Mouse (Mus musculus): ENCODE measurements around the gene Hibch. TPM values are rescaled to one million over a fixed set of nuclear protein-coding genes. Genes with fewer than 3 reads are reported as not detected.
"Not testable (repeated sequence)": the region's sequence is repeated elsewhere in the genome, so short reads cannot be mapped to it uniquely, and the experiment has no call there.

Hibch gene
- polyA plus RNA-seq, 1 experiment: not detected

DNA sequence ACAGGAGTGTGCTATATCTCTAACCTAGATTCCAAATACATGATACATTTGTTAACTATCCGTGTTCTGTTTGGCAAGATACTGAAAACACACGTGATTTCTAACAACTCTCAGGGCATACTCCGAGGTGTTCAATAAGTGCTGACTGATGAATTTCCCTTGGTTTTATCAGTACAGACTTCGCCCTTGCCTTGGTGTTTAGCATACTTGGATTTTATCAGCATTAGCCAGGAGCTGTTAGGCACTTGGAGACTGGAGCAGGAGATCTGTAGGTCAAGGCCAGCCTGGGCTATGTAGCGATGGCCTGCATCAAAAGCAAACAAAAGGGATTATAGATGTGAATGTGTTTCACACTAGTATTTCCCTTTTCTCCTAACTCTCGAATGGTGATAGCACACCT, 36.3 kb upstream of the Hibch start:
- Histone ChIP-seq H3K4me1 (ENCODE audit: control insufficient read depth, insufficient read depth, low read length) (no peaks in the 10 kb centered on the region), H3K27ac (ENCODE audit: insufficient read depth, low read depth, low read length) (no peak overlapping the region), H3K4me3 (ENCODE audit: insufficient read depth, low read depth, low read length) (no peak overlapping the region)
- WGBS: 86% methylated on average over 6 of the region's 6 CpGs
- no peak for TF ChIP-seq CTCF (IDR thresholded peaks at IDR 0.05; ENCODE audit: insufficient read depth, low read depth, low read length)

DNA sequence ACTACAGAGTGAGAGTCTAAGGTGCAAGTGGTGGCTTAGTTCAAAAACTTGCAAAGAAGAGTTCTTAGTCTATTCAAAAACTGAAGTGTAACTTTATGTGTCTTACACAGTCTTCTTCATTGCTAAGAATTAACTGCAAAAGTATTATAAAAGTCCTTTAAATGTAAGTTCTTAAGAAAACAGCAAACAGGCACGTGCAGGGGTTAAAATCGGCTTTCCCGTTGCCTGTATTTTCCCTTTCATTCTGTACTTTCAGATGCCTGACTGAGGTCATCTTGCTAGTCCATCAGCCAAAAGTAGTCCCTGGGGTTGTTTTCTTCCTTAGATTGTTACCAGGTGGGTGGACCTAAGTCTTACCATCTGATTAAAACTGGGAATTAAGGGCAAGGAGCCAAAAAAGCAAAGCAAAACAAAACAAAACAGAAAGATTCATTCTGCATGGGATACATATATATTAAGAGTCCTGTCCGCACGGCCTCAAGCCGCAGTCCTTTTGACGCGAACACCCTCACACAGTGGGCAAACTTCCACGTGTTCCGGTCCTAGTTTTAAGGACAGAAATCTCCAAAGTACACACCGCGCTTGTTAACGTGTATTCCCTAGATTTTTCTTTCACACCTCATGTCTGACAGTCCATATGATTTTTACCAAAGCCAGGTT, 28.4 kb upstream of the Hibch start:
- TF ChIP-seq POLR2A (IDR thresholded peaks at IDR 0.05; ENCODE audit: insufficient read depth, low read depth, low read length) (no peak), CTCF (IDR thresholded peaks at IDR 0.05; ENCODE audit: insufficient read depth, low read depth, low read length) (no peak)
- 16% methylated on average over 13 of the region's 13 CpGs for WGBS
- Histone ChIP-seq H3K27ac (ENCODE audit: insufficient read depth, low read depth, low read length) (no peak overlapping the region), H3K4me3 (ENCODE audit: insufficient read depth, low read depth, low read length) (peak overlapping the region; percentile 47), H3K4me1 (ENCODE audit: control insufficient read depth, insufficient read depth, low read length) (peaks cover 3% of the 10 kb centered on the region; the same call in 1 of the 2 replicates)

DNA sequence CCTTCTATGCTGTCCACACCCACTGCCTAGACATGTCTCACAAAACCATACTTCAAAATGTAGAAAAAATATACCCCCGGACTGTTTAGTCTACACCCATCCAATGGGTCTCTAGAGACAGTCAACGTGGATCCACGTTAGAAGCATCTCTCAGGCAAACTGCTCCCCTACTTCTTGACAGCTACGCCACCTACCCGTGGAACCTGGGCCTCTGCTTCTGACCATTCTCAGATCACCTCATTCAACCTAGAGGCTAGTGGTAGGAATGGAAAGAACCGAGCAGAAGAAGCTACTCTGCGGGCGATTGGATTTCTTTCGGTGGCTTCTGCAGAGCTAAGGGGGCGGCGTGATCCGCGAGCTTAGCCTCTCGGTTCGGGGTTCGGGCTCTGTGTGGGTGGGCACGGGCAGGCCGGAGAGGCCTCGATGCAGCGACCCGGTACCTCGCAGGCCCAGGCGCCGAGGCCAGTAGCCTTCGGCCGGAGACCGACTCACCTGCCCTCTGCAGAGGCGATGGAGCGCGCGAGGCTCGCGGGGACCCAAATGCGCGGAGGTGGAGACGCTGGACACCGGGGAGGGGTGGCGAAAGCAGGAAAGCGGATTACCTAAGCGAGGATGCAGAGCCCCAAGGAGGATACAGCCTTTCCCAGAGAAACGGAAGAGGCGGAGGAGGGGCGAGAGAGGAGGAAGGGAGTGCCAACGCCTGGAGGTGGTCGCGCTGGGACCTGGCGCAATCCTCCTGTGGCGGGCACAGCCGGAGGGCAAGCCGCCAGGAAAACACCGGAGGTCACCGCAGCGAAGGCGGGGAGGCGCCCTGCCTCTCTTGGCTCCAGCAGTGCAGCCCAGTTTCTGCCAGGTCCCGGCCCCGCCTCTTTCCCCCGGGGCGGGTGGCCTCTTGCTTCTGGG, 27.6 kb upstream of the Hibch start, which contains the start of gene Inpp1:
Gene Inpp1 (minus strand): TSS at position 779 of the 903 bp plus-strand sequence.
- TF ChIP-seq POLR2A (IDR thresholded peaks at IDR 0.05; ENCODE audit: insufficient read depth, low read depth, low read length) (peak; percentile 33; the same call in 1 of the 2 replicates), CTCF (IDR thresholded peaks at IDR 0.05; ENCODE audit: insufficient read depth, low read depth, low read length) (peak; percentile 22; the same call in 1 of the 2 replicates)
- peak within 1 kb of the TSS; percentile 72 for H3K27ac ChIP-seq (ENCODE audit: insufficient read depth, low read depth, low read length)
- under 1% methylated on average over 59 of the region's 59 CpGs for WGBS
- H3K4me3 ChIP-seq (ENCODE audit: insufficient read depth, low read depth, low read length): peak within 1 kb of the TSS; percentile 59
- peaks cover 3% of the 10 kb centered on the region; the same call in 1 of the 2 replicates for H3K4me1 ChIP-seq (ENCODE audit: control insufficient read depth, insufficient read depth, low read length)

DNA sequence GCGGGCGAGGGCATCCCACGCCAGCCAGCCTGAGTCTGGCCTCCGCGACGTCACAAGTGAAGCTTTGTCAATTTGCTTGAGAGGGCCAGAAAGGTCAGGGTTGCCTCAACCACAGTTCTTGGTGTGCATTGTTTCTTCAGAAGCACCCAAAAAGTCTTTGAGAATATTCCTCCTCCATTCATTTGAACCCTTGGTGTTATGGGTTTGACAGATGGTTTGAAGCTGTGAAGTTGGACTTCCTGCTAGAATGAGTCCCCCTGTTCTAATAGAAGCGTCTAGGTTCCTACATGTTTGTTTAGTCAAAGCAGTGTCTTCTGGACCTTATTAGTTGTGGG, 26.9 kb upstream of the Hibch start:
- 5% methylated on average over 7 of the region's 7 CpGs for WGBS
- peak overlapping the region; percentile 72; the same call in 1 of the 2 replicates for H3K27ac ChIP-seq (ENCODE audit: insufficient read depth, low read depth, low read length)
- H3K4me3 ChIP-seq (ENCODE audit: insufficient read depth, low read depth, low read length): peak overlapping the region; percentile 59
- peaks cover 3% of the 10 kb centered on the region; the same call in 1 of the 2 replicates for H3K4me1 ChIP-seq (ENCODE audit: control insufficient read depth, insufficient read depth, low read length)
- TF ChIP-seq CTCF (IDR thresholded peaks at IDR 0.05; ENCODE audit: insufficient read depth, low read depth, low read length) (no peak), POLR2A (IDR thresholded peaks at IDR 0.05; ENCODE audit: insufficient read depth, low read depth, low read length) (no peak; the same call in 1 of the 2 replicates)

DNA sequence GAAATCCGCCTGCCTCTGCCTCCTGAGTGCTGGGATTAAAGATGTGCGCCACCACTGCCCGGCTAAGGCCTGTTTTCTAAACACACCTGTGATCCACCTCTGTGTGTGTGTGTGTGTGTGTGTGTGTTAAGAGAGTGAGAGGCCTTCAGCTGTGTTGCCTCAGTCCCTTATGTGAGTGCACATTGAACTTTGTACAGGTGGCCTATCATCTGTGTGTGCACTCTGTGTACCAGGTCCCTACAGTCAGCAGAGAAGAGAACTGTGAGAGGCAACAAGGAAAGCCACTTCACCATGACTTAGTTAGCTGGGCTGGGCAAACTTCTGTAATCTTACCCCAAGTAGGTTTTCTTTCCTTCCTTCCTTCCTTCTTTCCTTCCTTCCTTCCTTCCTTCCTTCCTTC, 5.6 kb upstream of the Hibch start:
- H3K4me3 ChIP-seq (ENCODE audit: insufficient read depth, low read depth, low read length): no peak overlapping the region
- no peaks in the 10 kb centered on the region for H3K4me1 ChIP-seq (ENCODE audit: control insufficient read depth, insufficient read depth, low read length)
- TF ChIP-seq POLR2A (IDR thresholded peaks at IDR 0.05; ENCODE audit: insufficient read depth, low read depth, low read length) (no peak), CTCF (IDR thresholded peaks at IDR 0.05; ENCODE audit: insufficient read depth, low read depth, low read length) (no peak)
- 95% methylated on average over 3 of the region's 3 CpGs for WGBS
- no peak overlapping the region for H3K27ac ChIP-seq (ENCODE audit: insufficient read depth, low read depth, low read length)

DNA sequence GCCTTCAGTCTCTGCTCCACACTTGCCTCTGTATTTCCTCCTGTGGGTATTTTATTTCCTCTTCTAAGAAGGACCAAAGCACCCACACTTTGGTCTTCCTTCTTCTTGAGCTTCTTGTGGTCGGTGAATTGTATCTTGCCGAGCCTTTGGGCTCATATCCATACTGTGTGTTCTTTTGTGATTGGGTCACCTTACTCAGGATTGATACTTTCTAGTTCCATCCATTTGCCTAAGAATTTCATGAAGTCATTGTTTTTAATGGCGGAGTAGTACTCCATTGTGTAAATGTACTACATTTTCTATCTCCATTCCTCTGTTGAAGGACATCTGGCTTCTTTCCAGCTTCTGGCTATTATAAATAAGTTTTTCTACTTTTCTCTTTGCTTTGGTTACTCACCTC, 375 bp upstream of the Hibch start:
- TF ChIP-seq POLR2A (IDR thresholded peaks at IDR 0.05; ENCODE audit: insufficient read depth, low read depth, low read length): no peak
- no peak for TF ChIP-seq CTCF (IDR thresholded peaks at IDR 0.05; ENCODE audit: insufficient read depth, low read depth, low read length)
- Histone ChIP-seq H3K4me1 (ENCODE audit: control insufficient read depth, insufficient read depth, low read length) (no peaks in the 10 kb centered on the region), H3K4me3 (ENCODE audit: insufficient read depth, low read depth, low read length) (peak overlapping the region; percentile 58), H3K27ac (ENCODE audit: insufficient read depth, low read depth, low read length) (no peak overlapping the region)
- 20% methylated on average over 3 of the region's 3 CpGs for WGBS

DNA sequence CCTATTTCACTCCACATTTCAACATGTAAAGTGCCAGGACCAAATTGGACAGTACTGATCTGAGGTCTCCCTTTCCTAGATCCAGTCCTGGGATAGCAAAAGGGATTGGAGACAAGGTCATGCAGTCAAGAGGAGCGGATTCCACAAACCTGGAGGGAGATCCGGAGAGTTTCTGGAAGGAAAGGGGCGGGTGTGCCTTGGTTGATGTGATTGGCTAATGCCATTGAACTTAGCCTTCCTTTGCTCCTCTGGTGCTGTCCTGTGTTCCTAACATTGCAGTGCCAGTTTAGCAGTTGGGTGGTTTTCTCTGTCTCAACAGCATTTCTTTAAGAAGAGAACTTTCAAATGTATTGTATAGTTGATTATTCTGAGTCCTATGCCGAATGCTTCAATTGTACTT, 1.8 kb downstream of the Hibch start:
- H3K4me1 ChIP-seq (ENCODE audit: control insufficient read depth, insufficient read depth, low read length): no peaks in the 10 kb centered on the region
- 97% methylated on average over 4 of the region's 4 CpGs for WGBS
- TF ChIP-seq CTCF (IDR thresholded peaks at IDR 0.05; ENCODE audit: insufficient read depth, low read depth, low read length): no peak
- no peak for TF ChIP-seq POLR2A (IDR thresholded peaks at IDR 0.05; ENCODE audit: insufficient read depth, low read depth, low read length)

DNA sequence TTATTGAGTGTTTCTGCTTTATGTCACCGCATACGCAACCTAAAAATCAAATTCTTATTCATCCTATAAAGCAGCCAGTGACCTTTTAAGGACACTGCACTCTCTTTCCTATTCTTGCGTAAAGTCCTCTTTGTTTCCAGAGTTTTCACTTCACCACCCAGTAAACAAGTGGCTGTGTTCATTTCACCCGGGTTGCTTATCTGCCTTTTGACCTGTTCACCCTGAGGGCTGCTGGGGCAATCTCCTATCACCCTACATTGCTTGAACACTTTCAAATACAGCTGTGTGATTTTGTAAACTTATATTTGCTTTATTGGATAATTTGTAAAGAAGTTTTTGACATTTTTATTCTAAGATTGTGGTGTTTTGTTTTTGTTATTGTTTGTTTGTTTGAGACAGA, 4.7 kb downstream of the Hibch start:
- 84% methylated on average over 4 of the region's 4 CpGs for WGBS
- H3K27ac ChIP-seq (ENCODE audit: insufficient read depth, low read depth, low read length): no peak overlapping the region
- no peak overlapping the region for H3K4me3 ChIP-seq (ENCODE audit: insufficient read depth, low read depth, low read length)
- no peaks in the 10 kb centered on the region for H3K4me1 ChIP-seq (ENCODE audit: control insufficient read depth, insufficient read depth, low read length)
- TF ChIP-seq POLR2A (IDR thresholded peaks at IDR 0.05; ENCODE audit: insufficient read depth, low read depth, low read length): no peak
- no peak for TF ChIP-seq CTCF (IDR thresholded peaks at IDR 0.05; ENCODE audit: insufficient read depth, low read depth, low read length)

More for the DNA sequence above, 1.8 kb downstream of the Hibch start:
- no peak overlapping the region for H3K4me3 ChIP-seq (ENCODE audit: insufficient read depth, low read depth, low read length)
- no peak overlapping the region for H3K27ac ChIP-seq (ENCODE audit: insufficient read depth, low read depth, low read length)

DNA sequence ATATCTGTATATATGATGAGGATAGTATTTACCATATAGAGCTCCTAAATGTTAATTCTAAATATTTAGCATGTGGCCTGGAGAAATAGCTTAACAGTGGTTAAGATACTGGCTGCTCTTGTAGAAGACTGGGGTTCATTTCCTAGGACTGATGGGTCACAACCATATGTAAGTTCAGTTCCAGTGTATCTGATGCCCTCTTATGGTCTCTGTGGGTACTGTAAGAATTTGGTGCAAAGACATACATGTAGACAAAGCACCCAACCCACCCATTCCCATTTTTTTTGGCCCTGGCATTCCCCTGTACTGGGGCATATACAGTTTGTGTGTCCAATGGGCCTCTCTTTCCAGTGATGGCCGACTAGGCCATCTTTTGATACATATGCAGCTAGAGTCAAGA, 9.3 kb downstream of the Hibch start:
- H3K4me3 ChIP-seq (ENCODE audit: insufficient read depth, low read depth, low read length); H3K4me1 ChIP-seq (ENCODE audit: control insufficient read depth, insufficient read depth, low read length): not testable (repeated sequence)
- 77% methylated on average over 1 of the region's 1 CpGs for WGBS

More for the DNA sequence above, 9.3 kb downstream of the Hibch start:
- not testable (repeated sequence) for H3K27ac ChIP-seq (ENCODE audit: insufficient read depth, low read depth, low read length)

Data from olfactory bulb, adult 2 months (tissue).